Mouse (Mus musculus) hindbrain, embryonic 10.5 days (tissue): Measurements from ENCODE around the gene Tril. TPM values are rescaled to one million over a fixed set of nuclear protein-coding genes. Genes with fewer than 3 reads are reported as not detected.

Experiments
- DNase-seq: peaks from one replicate; pipeline ENCODE4 v3.0.0-alpha.2; 2017; ENCODE audit warnings: low spot score
- H3K27ac ChIP-seq: fragments of 300-500 bp; sonication (generic); 2 replicates; pipeline ENCODE4 v1.5.1; 2016; ENCODE audit warnings: mild to moderate bottlenecking, moderate library complexity
- H3K27me3 ChIP-seq: fragments of 300-500 bp; sonication (generic); 2 replicates; pipeline ENCODE4 v1.6.1; 2016; ENCODE audit warnings: mild to moderate bottlenecking; ENCODE audit not compliant: poor library complexity, insufficient read depth, severe bottlenecking
- H3K36me3 ChIP-seq: fragments of 300-500 bp; sonication (generic); 2 replicates; pipeline ENCODE4 v1.6.1; 2016; ENCODE audit warnings: mild to moderate bottlenecking, moderate library complexity
- H3K4me1 ChIP-seq: fragments of 300-500 bp; sonication (generic); replicated peaks from 2 replicates; pipeline ENCODE4 v1.6.1; 2016; ENCODE audit warnings: mild to moderate bottlenecking
- H3K4me3 ChIP-seq: fragments of 300-500 bp; sonication (generic); 2 replicates; pipeline ENCODE4 v1.5.1; 2016; ENCODE audit warnings: mild to moderate bottlenecking, moderate library complexity
- H3K9me3 ChIP-seq: fragments of 300-500 bp; sonication (generic); 2 replicates; pipeline ENCODE4 v1.6.1; 2016; ENCODE audit warnings: mild to moderate bottlenecking, moderate library complexity
- WGBS: fragments of 180-500 bp; shearing (Covaris S2); methylation state at CpG from one replicate; pipeline ENCODE4 v1.1.7; 2016; 5-methylcytosine and 5-hydroxymethylcytosine counted together
- polyA plus RNA-seq: library from polyadenylated mRNA; unstranded; fragments of >200 nt; fragmentation: Nextera tagmentation; extraction: Ambion mirVana; gene quantifications from 2 replicates; pipeline ENCODE4 v1.2.1, GENCODE M21; 2016

Gene Tril
- polyA plus RNA-seq, 1 experiment from 2014 or later: 30.8 TPM

GRCm38 (mm10) chr6:53801893-53802286 lies 18.7 kb downstream of the Tril start:
- no peak for DNase-seq
- 63% methylated on average over 5 of the region's 5 CpGs for WGBS
- no peaks in the 10 kb centered on the region for H3K9me3 ChIP-seq
- H3K4me3 ChIP-seq: no peak overlapping the region
- H3K27ac ChIP-seq: no peak overlapping the region; the same call in 1 of the 2 replicates
- H3K27me3 ChIP-seq: peaks cover 10% of the 10 kb centered on the region; the same call in 1 of the 2 replicates
- no peaks in the 10 kb centered on the region for H3K36me3 ChIP-seq
- H3K4me1 ChIP-seq: peaks cover 29% of the 10 kb centered on the region

- WGBS: 58% methylated on average over 4 of the region's 4 CpGs
- no peak for DNase-seq
Measured at GRCm38 (mm10) chr6:53801269-53801892, 19.2 kb downstream of the Tril start.

GRCm38 (mm10) chr6:53798865-53799264 lies 21.8 kb downstream of the Tril start:
- Histone ChIP-seq H3K27ac (no peak overlapping the region), H3K36me3 (no peaks in the 10 kb centered on the region), H3K9me3 (no peaks in the 10 kb centered on the region), H3K4me3 (no peak overlapping the region), H3K4me1 (peaks cover 33% of the 10 kb centered on the region), H3K27me3 (peaks cover 26% of the 10 kb centered on the region)
- DNase-seq: no peak
- 81% methylated on average over 3 of the region's 3 CpGs for WGBS

More at GRCm38 (mm10) chr6:53801269-53801892, 19.2 kb downstream of the Tril start:
- Histone ChIP-seq H3K4me1 (peaks cover 24% of the 10 kb centered on the region), H3K4me3 (no peak overlapping the region), H3K27me3 (peaks cover 10% of the 10 kb centered on the region; the same call in 1 of the 2 replicates), H3K36me3 (no peaks in the 10 kb centered on the region), H3K9me3 (no peaks in the 10 kb centered on the region), H3K27ac (no peak overlapping the region; the same call in 1 of the 2 replicates)

GRCm38 (mm10) chr6:53796835-53797234 lies 23.8 kb downstream of the Tril start:
- peaks cover 25% of the 10 kb centered on the region for H3K4me1 ChIP-seq
- no peaks in the 10 kb centered on the region for H3K9me3 ChIP-seq
- peaks cover 19% of the 10 kb centered on the region; the same call in 1 of the 2 replicates for H3K27me3 ChIP-seq
- H3K4me3 ChIP-seq: no peak overlapping the region
- no peak overlapping the region for H3K27ac ChIP-seq
- no peaks in the 10 kb centered on the region for H3K36me3 ChIP-seq
- no peak for DNase-seq
- 65% methylated on average over 3 of the region's 3 CpGs for WGBS

- H3K4me1 ChIP-seq: peaks cover 18% of the 10 kb centered on the region
- peak; percentile 69 for DNase-seq
- H3K36me3 ChIP-seq: no peaks in the 10 kb centered on the region
- H3K27ac ChIP-seq: no peak overlapping the region
- WGBS: 16% methylated on average over 5 of the region's 5 CpGs
- H3K27me3 ChIP-seq: peaks cover 16% of the 10 kb centered on the region; the same call in 1 of the 2 replicates
- H3K4me3 ChIP-seq: no peak overlapping the region
- no peaks in the 10 kb centered on the region for H3K9me3 ChIP-seq
Measured at GRCm38 (mm10) chr6:53795788-53796187, 24.8 kb downstream of the Tril start.

- Histone ChIP-seq H3K36me3 (no peaks in the 10 kb centered on the region), H3K27ac (no peak overlapping the region), H3K4me3 (no peak overlapping the region), H3K9me3 (no peaks in the 10 kb centered on the region), H3K4me1 (peaks cover 18% of the 10 kb centered on the region), H3K27me3 (peaks cover 16% of the 10 kb centered on the region; the same call in 1 of the 2 replicates)
- WGBS: 42% methylated on average over 11 of the region's 11 CpGs
- DNase-seq: no peak
Measured at GRCm38 (mm10) chr6:53795078-53795477, 25.6 kb downstream of the Tril start.

- peaks cover 18% of the 10 kb centered on the region for H3K4me1 ChIP-seq
- peak; percentile 69 for DNase-seq
- no peaks in the 10 kb centered on the region for H3K36me3 ChIP-seq
- no peak overlapping the region for H3K4me3 ChIP-seq
- 14% methylated on average over 17 of the region's 17 CpGs for WGBS
- no peaks in the 10 kb centered on the region for H3K9me3 ChIP-seq
- H3K27me3 ChIP-seq: peaks cover 16% of the 10 kb centered on the region; the same call in 1 of the 2 replicates
- H3K27ac ChIP-seq: no peak overlapping the region
Measured at GRCm38 (mm10) chr6:53794323-53794971, 26.2 kb downstream of the Tril start.

GRCm38 (mm10) chr6:53782880-53783539 lies 37.6 kb downstream of the Tril start:
- H3K27ac ChIP-seq: no peak overlapping the region
- H3K27me3 ChIP-seq: peaks cover 3% of the 10 kb centered on the region
- no peaks in the 10 kb centered on the region for H3K9me3 ChIP-seq
- H3K36me3 ChIP-seq: no peaks in the 10 kb centered on the region
- no peak overlapping the region for H3K4me3 ChIP-seq
- 46% methylated on average over 16 of the region's 16 CpGs for WGBS
- peak; percentile 70 for DNase-seq
- peaks cover 10% of the 10 kb centered on the region for H3K4me1 ChIP-seq

- H3K4me3 ChIP-seq: no peak overlapping the region
- H3K9me3 ChIP-seq: no peaks in the 10 kb centered on the region
- no peak overlapping the region for H3K27ac ChIP-seq
- WGBS: 88% methylated on average over 5 of the region's 5 CpGs
- DNase-seq: no peak
- H3K27me3 ChIP-seq: peaks cover 3% of the 10 kb centered on the region
- H3K4me1 ChIP-seq: peaks cover 10% of the 10 kb centered on the region
- H3K36me3 ChIP-seq: no peaks in the 10 kb centered on the region
Measured at GRCm38 (mm10) chr6:53782273-53782672, 38.4 kb downstream of the Tril start.

GRCm38 (mm10) chr6:53781171-53781570 lies 39.5 kb downstream of the Tril start:
- H3K4me1 ChIP-seq: peaks cover 10% of the 10 kb centered on the region
- no peak overlapping the region for H3K4me3 ChIP-seq
- WGBS: 18% methylated on average over 4 of the region's 4 CpGs
- peak; percentile 43 for DNase-seq
- no peak overlapping the region for H3K27ac ChIP-seq
- H3K36me3 ChIP-seq: no peaks in the 10 kb centered on the region
- H3K9me3 ChIP-seq: no peaks in the 10 kb centered on the region
- peaks cover 3% of the 10 kb centered on the region for H3K27me3 ChIP-seq

GRCm38 (mm10) chr6:53780008-53780407 lies 40.6 kb downstream of the Tril start:
- H3K9me3 ChIP-seq: no peaks in the 10 kb centered on the region
- H3K27me3 ChIP-seq: peaks cover 1% of the 10 kb centered on the region
- no peak overlapping the region for H3K4me3 ChIP-seq
- no peak overlapping the region for H3K27ac ChIP-seq
- H3K36me3 ChIP-seq: no peaks in the 10 kb centered on the region
- WGBS: 90% methylated on average over 5 of the region's 5 CpGs
- DNase-seq: no peak
- peaks cover 10% of the 10 kb centered on the region for H3K4me1 ChIP-seq

- Histone ChIP-seq H3K27me3 (no peaks in the 10 kb centered on the region; the same call in 1 of the 2 replicates), H3K9me3 (no peaks in the 10 kb centered on the region), H3K27ac (no peak overlapping the region; the same call in 1 of the 2 replicates), H3K4me3 (no peak overlapping the region), H3K36me3 (no peaks in the 10 kb centered on the region), H3K4me1 (peaks cover 10% of the 10 kb centered on the region)
- 48% methylated on average over 7 of the region's 7 CpGs for WGBS
- no peak for DNase-seq
Measured at GRCm38 (mm10) chr6:53779526-53779925, 41.1 kb downstream of the Tril start.
